18 mouse cellular contexts compared by ENCODE assay signal in genomic region chr7:43544225-43544977, GRCm38 (mm10). TPM values are rescaled to one million over a fixed set of nuclear protein-coding genes. Genes with fewer than 3 reads are reported as not detected.
DNase-seq lines count a peak whose midpoint lies in the region; ATAC-seq and TF ChIP-seq lines count a peak whose summit lies in the region.
"Had no signal": no experiment of that assay in that cellular context is flagged by ENCODE, and none has a peak within 500 bp of the region (broad histone marks: within the 10 kb centered on the region; RNA-seq: fewer than 3 reads in every experiment).

Gene Cd33, minus strand, starts transcription at chr7:43544428.

- 72% methylated on average over 7 of the region's 7 CpGs for WGBS in heart, embryonic 12.5 days
- 57% methylated on average over 7 of the region's 7 CpGs for WGBS in spleen, adult 2 months
- 87% methylated on average over 7 of the region's 7 CpGs for WGBS in midbrain, embryonic 16.5 days
- WGBS in hindbrain, embryonic 12.5 days = 85% methylated on average over 7 of the region's 7 CpGs

- H3K9ac ChIP-seq in heart, embryonic 12.5 days = no peak within 1 kb of the TSS
- H3K9ac ChIP-seq in midbrain, embryonic 16.5 days (ENCODE audit: low read depth, low read length) = no peak within 1 kb of the TSS
- no peak within 1 kb of the TSS for H3K9ac ChIP-seq in hindbrain, embryonic 12.5 days
- H3K9ac ChIP-seq: embryonic facial prominence, embryonic 15.5 days; kidney, embryonic 15.5 days; limb, embryonic 13.5 days had no signal

- no peak within 1 kb of the TSS for H3K4me2 ChIP-seq in heart, embryonic 12.5 days
- no peak within 1 kb of the TSS for H3K4me2 ChIP-seq in midbrain, embryonic 16.5 days (ENCODE audit: low read length)
- no peak within 1 kb of the TSS for H3K4me2 ChIP-seq in hindbrain, embryonic 12.5 days (replicated peaks)
- H3K4me2 ChIP-seq: embryonic facial prominence, embryonic 15.5 days; kidney, embryonic 15.5 days; limb, embryonic 13.5 days had no signal

- H3K27ac ChIP-seq in heart, embryonic 12.5 days (ENCODE audit: poor library complexity, severe bottlenecking) = no peak within 1 kb of the TSS
- no peak within 1 kb of the TSS for H3K27ac ChIP-seq in spleen, adult 2 months (ENCODE audit: insufficient read depth, low read length)
- H3K27ac ChIP-seq in midbrain, embryonic 16.5 days (ENCODE audit: low read length) = no peak within 1 kb of the TSS
- no peak within 1 kb of the TSS for H3K27ac ChIP-seq in hindbrain, embryonic 12.5 days
- H3K27ac ChIP-seq: embryonic facial prominence, embryonic 15.5 days; kidney, embryonic 15.5 days; limb, embryonic 13.5 days had no signal

- no peak for ATAC-seq in heart, embryonic 12.5 days (ENCODE audit: insufficient number of reproducible peaks, low FRiP score)
- peak; percentile 71 to 75 for ATAC-seq in hematopoietic stem cell, adult 5-6 weeks (replicated peaks in 1 of 2; ENCODE audit: insufficient read depth in 1 of 2, low FRiP score in 2 of 2, low TSS enrichment in 1 of 2, low read depth in 1 of 2, poor library complexity in 2 of 2, severe bottlenecking in 2 of 2)
- ATAC-seq in midbrain, embryonic 16.5 days = no peak
- no peak for ATAC-seq in hindbrain, embryonic 12.5 days (ENCODE audit: low FRiP score)
- ATAC-seq: forebrain, embryonic 14.5 days; inflammation-experienced regulatory T-cells, adult 6 months had no signal

- H3K36me3 ChIP-seq in heart, embryonic 12.5 days = no peaks in the 10 kb centered on the region
- H3K36me3 ChIP-seq in spleen, adult 2 months (ENCODE audit: control insufficient read depth, insufficient read depth, low read length) = no peaks in the 10 kb centered on the region
- no peaks in the 10 kb centered on the region for H3K36me3 ChIP-seq in midbrain, embryonic 16.5 days (ENCODE audit: control insufficient read depth, insufficient read depth, low read length)
- H3K36me3 ChIP-seq in hindbrain, embryonic 12.5 days = no peaks in the 10 kb centered on the region
- H3K36me3 ChIP-seq: embryonic facial prominence, embryonic 15.5 days; kidney, embryonic 15.5 days; limb, embryonic 13.5 days had no signal

- H3K9me3 ChIP-seq in heart, embryonic 12.5 days (replicated peaks) = no peaks in the 10 kb centered on the region
- H3K9me3 ChIP-seq in midbrain, embryonic 16.5 days (replicated peaks; ENCODE audit: control insufficient read depth, low read length, poor library complexity, severe bottlenecking) = no peaks in the 10 kb centered on the region
- H3K9me3 ChIP-seq in hindbrain, embryonic 12.5 days (replicated peaks) = no peaks in the 10 kb centered on the region
- H3K9me3 ChIP-seq: embryonic facial prominence, embryonic 15.5 days; kidney, embryonic 15.5 days; limb, embryonic 13.5 days had no signal

- no peak within 1 kb of the TSS for H3K4me3 ChIP-seq in heart, embryonic 12.5 days
- H3K4me3 ChIP-seq in spleen, adult 2 months (ENCODE audit: extremely low read depth, insufficient read depth, insufficient read length) = no peak within 1 kb of the TSS
- no peak within 1 kb of the TSS for H3K4me3 ChIP-seq in midbrain, embryonic 16.5 days (ENCODE audit: low read depth, low read length)
- H3K4me3 ChIP-seq in hindbrain, embryonic 12.5 days = no peak within 1 kb of the TSS
- H3K4me3 ChIP-seq: embryonic facial prominence, embryonic 15.5 days; kidney, embryonic 15.5 days; limb, embryonic 13.5 days had no signal

- peak; percentile 15 to 41 for DNase-seq in heart, adult 9 months (ENCODE audit: low spot score in 2 of 2)
- DNase-seq in spleen, adult 2 months (ENCODE audit: low read depth in 1 of 2, low spot score in 2 of 2) = no peak
- no peak for DNase-seq in spleen, postnatal 14 days (ENCODE audit: low spot score in 2 of 2)
- DNase-seq in retina, postnatal 1 day = no peak
- DNase-seq: cerebellum, adult 9-11 months; gastrocnemius, postnatal 14 days; heart, postnatal 14 days; layer of hippocampus, postnatal 36 days; thymus, adult 18-20 months had no signal

- H3K4me1 ChIP-seq in heart, embryonic 12.5 days (replicated peaks) = no peaks in the 10 kb centered on the region
- H3K4me1 ChIP-seq in spleen, adult 2 months (ENCODE audit: control insufficient read depth, insufficient read depth, insufficient read length) = no peaks in the 10 kb centered on the region; the same call in 1 of the 2 replicates
- no peaks in the 10 kb centered on the region for H3K4me1 ChIP-seq in midbrain, embryonic 16.5 days (ENCODE audit: control insufficient read depth, insufficient read depth, low read length)
- H3K4me1 ChIP-seq in hindbrain, embryonic 12.5 days = no peaks in the 10 kb centered on the region
- H3K4me1 ChIP-seq: embryonic facial prominence, embryonic 15.5 days; kidney, embryonic 15.5 days; limb, embryonic 13.5 days had no signal

- TF ChIP-seq POLR2A in spleen, adult 2 months (IDR thresholded peaks at IDR 0.05; ENCODE audit: low read depth, low read length) = no peak

- no peak for TF ChIP-seq CTCF in spleen, adult 2 months (IDR thresholded peaks at IDR 0.05; ENCODE audit: extremely low read depth, insufficient read depth, insufficient read length, insufficient replicate concordance)

- no peaks in the 10 kb centered on the region for H3K27me3 ChIP-seq in heart, embryonic 12.5 days (replicated peaks)
- H3K27me3 ChIP-seq in spleen, adult 2 months (ENCODE audit: control insufficient read depth, insufficient read depth, low read length) = no peaks in the 10 kb centered on the region
- no peaks in the 10 kb centered on the region for H3K27me3 ChIP-seq in midbrain, embryonic 16.5 days (ENCODE audit: control insufficient read depth, insufficient read depth, low read depth, low read length)
- no peaks in the 10 kb centered on the region for H3K27me3 ChIP-seq in hindbrain, embryonic 12.5 days
- H3K27me3 ChIP-seq: embryonic facial prominence, embryonic 15.5 days; kidney, embryonic 15.5 days; limb, embryonic 13.5 days had no signal

RNA-seq across cellular contexts. Expression of gene Cd33, which starts in this region (rescaled TPM):
- 0.30 and 0.52 TPM in 2 replicates for polyA plus RNA-seq in heart, embryonic 12.5 days (2016; fragmentation: Nextera tagmentation; extraction: Ambion mirVana)
- 16.0 and 19.2 TPM in 2 replicates for polyA plus RNA-seq in spleen, adult 2 months (2012; rRNA removed)
- total RNA-seq in hematopoietic stem cell, adult 5-6 weeks (2017) = 26.9 and 29.0 TPM in 2 replicates
- polyA plus RNA-seq in midbrain, embryonic 16.5 days (2015; fragmentation: Nextera tagmentation; extraction: Ambion mirVana) = 0.67 and 1.4 TPM in 2 replicates
- polyA plus RNA-seq in hindbrain, embryonic 12.5 days (2016; fragmentation: Nextera tagmentation; extraction: Ambion mirVana) = 0.70 and 1.4 TPM in 2 replicates

Comparison
In these comparisons a context has a peak if more than half of its experiments do, and no peak if none do; other contexts are left out.
1. DNase-seq: peak in heart, adult 9 months (2 of 2); none in spleen, adult 2 months (0 of 2), spleen, postnatal 14 days (0 of 2) and retina, postnatal 1 day (single experiment).
2. ATAC-seq: peak in hematopoietic stem cell, adult 5-6 weeks (2 of 2); none in heart, embryonic 12.5 days (single experiment), midbrain, embryonic 16.5 days (single experiment) and hindbrain, embryonic 12.5 days (single experiment).